Mouse (Mus musculus): Measurements from ENCODE around the gene Zc2hc1b.

The Zc2hc1b gene

GRCm38 (mm10) chr10:13171461-13171860 is 6.4 kb downstream of the Zc2hc1b start:
- DNase-seq, result no peak

- no peak for DNase-seq
Observed at GRCm38 (mm10) chr10:13170739-13171448, 6.9 kb downstream of the Zc2hc1b start.

GRCm38 (mm10) chr10:13168461-13168860 is 9.4 kb downstream of the Zc2hc1b start:
- no peak for DNase-seq

- DNase-seq, result no peak
Observed at GRCm38 (mm10) chr10:13162031-13162430, 15.8 kb downstream of the Zc2hc1b start.

- no peak for DNase-seq
Observed at GRCm38 (mm10) chr10:13160913-13161312, 16.9 kb downstream of the Zc2hc1b start.

GRCm38 (mm10) chr10:13155377-13155776 is 22.4 kb downstream of the Zc2hc1b start:
- no peak for DNase-seq

- DNase-seq, result no peak
Observed at GRCm38 (mm10) chr10:13152811-13153364, 24.9 kb downstream of the Zc2hc1b start.

- DNase-seq, result peak; percentile 20
Observed at GRCm38 (mm10) chr10:13151353-13151752, 26.5 kb downstream of the Zc2hc1b start.

GRCm38 (mm10) chr10:13150435-13150834 is 27.4 kb downstream of the Zc2hc1b start:
- no peak for DNase-seq

GRCm38 (mm10) chr10:13140434-13140833 is 37.4 kb downstream of the Zc2hc1b start:
- no peak for DNase-seq

GRCm38 (mm10) chr10:13137906-13138305 is 39.9 kb downstream of the Zc2hc1b start:
- no peak for DNase-seq

- DNase-seq, result no peak
Observed at GRCm38 (mm10) chr10:13135751-13136150, 42.1 kb downstream of the Zc2hc1b start.

- no peak for DNase-seq
Observed at GRCm38 (mm10) chr10:13135276-13135675, 42.5 kb downstream of the Zc2hc1b start.

- DNase-seq, result no peak
Observed at GRCm38 (mm10) chr10:13133850-13134249, 44.0 kb downstream of the Zc2hc1b start.

- DNase-seq, result no peak
Observed at GRCm38 (mm10) chr10:13127946-13128345, 49.9 kb downstream of the Zc2hc1b start.

- no peak for DNase-seq
Observed at GRCm38 (mm10) chr10:13127335-13127734, 50.5 kb downstream of the Zc2hc1b start.

GRCm38 (mm10) chr10:13125811-13126210 is 52.0 kb downstream of the Zc2hc1b start:
- DNase-seq, result no peak

GRCm38 (mm10) chr10:13119300-13119699 is 58.5 kb downstream of the Zc2hc1b start:
- DNase-seq, result no peak

- no peak for DNase-seq
Observed at GRCm38 (mm10) chr10:13118770-13119102, 59.1 kb downstream of the Zc2hc1b start.

- no peak for DNase-seq
Observed at GRCm38 (mm10) chr10:13118024-13118769, 59.6 kb downstream of the Zc2hc1b start.

- no peak for DNase-seq
Observed at GRCm38 (mm10) chr10:13116706-13117665, 60.8 kb downstream of the Zc2hc1b start.

GRCm38 (mm10) chr10:13115030-13115429 is 62.8 kb downstream of the Zc2hc1b start:
- DNase-seq, result no peak

GRCm38 (mm10) chr10:13113641-13114040 is 64.2 kb downstream of the Zc2hc1b start:
- DNase-seq, result no peak

Measured in cerebellum, adult 9-11 months (tissue).